Comparison of ENCODE assay signal across 8 mouse cellular contexts in genomic region chr9:121777484-121778065, GRCm38 (mm10). TPM values are rescaled to one million over a fixed set of nuclear protein-coding genes. Genes with fewer than 3 reads are reported as not detected.
A peak's percentile ranks its signal among the peaks of the same experiment; 100 is the strongest.
DNase-seq lines count a peak whose midpoint lies in the region; ATAC-seq and TF ChIP-seq lines count a peak whose summit lies in the region.

Gene Klhl40 (plus strand): TSS chr9:121777607.

- peak within 1 kb of the TSS; percentile 53 for H3K4me2 ChIP-seq in kidney, postnatal 0 days (ENCODE audit: low read length)
- H3K4me2 ChIP-seq in limb, embryonic 11.5 days (ENCODE audit: low read depth, severe bottlenecking), result peak within 1 kb of the TSS; percentile 50
- peak within 1 kb of the TSS; percentile 71 for H3K4me2 ChIP-seq in stomach, embryonic 15.5 days

- peak; percentile 31; the same call in 1 of the 2 replicates for ATAC-seq in kidney, postnatal 0 days (replicated peaks; ENCODE audit: low FRiP score, low read depth)
- 0 out of 2 replicates have a peak, but pooled peaks have one; percentile 18 for ATAC-seq in limb, embryonic 11.5 days (ENCODE audit: insufficient number of reproducible peaks, low FRiP score, low TSS enrichment, low read depth)
- peak; percentile 29 for ATAC-seq in stomach, embryonic 15.5 days (ENCODE audit: insufficient read depth, low FRiP score, low read depth)
- no peak for ATAC-seq in inflammation-experienced regulatory T-cells, adult 6 months

- peak within 1 kb of the TSS; percentile 24 for H3K4me3 ChIP-seq in kidney, postnatal 0 days (replicated peaks; ENCODE audit: low read depth, low read length)
- peak within 1 kb of the TSS; percentile 24 for H3K4me3 ChIP-seq in cortical plate, adult 2 months (ENCODE audit: insufficient read depth, low read length)
- H3K4me3 ChIP-seq in limb, embryonic 11.5 days (ENCODE audit: low read depth, low read length), result peak within 1 kb of the TSS; percentile 24; the same call in 1 of the 2 replicates
- H3K4me3 ChIP-seq in stomach, embryonic 15.5 days (replicated peaks), result peak within 1 kb of the TSS; percentile 36

- H3K4me1 ChIP-seq in kidney, postnatal 0 days (replicated peaks; ENCODE audit: insufficient read depth, low read length), result no peaks in the 10 kb centered on the region
- peaks cover 15% of the 10 kb centered on the region for H3K4me1 ChIP-seq in cortical plate, adult 2 months (ENCODE audit: control insufficient read depth, insufficient read depth, low read length)
- H3K4me1 ChIP-seq in limb, embryonic 11.5 days (ENCODE audit: control insufficient read depth, insufficient read depth, low read length), result peaks cover 5% of the 10 kb centered on the region; the same call in 1 of the 2 replicates
- peaks cover 12% of the 10 kb centered on the region for H3K4me1 ChIP-seq in stomach, embryonic 15.5 days

- 17% methylated on average over 30 of the region's 30 CpGs for WGBS in kidney, postnatal 0 days
- 18% methylated on average over 30 of the region's 30 CpGs for WGBS in limb, embryonic 11.5 days
- WGBS in stomach, embryonic 15.5 days, result 16% methylated on average over 30 of the region's 30 CpGs

- H3K9ac ChIP-seq in kidney, postnatal 0 days (ENCODE audit: low read depth, low read length), result no peak within 1 kb of the TSS
- no peak within 1 kb of the TSS for H3K9ac ChIP-seq in limb, embryonic 11.5 days (ENCODE audit: low read length)
- H3K9ac ChIP-seq in stomach, embryonic 15.5 days, result 0 out of 2 replicates have a peak within 1 kb of the TSS, but pooled peaks have one; percentile 1

- no peak for DNase-seq in kidney, postnatal 0 days (ENCODE audit: low spot score)
- no peak for DNase-seq in kidney, postnatal 25 days
- DNase-seq in heart, adult 8-10 months (ENCODE audit: low spot score), result no peak
- DNase-seq in limb, embryonic 11.5 days (ENCODE audit: low spot score), result no peak
- DNase-seq in testis, postnatal 10 days (ENCODE audit: low spot score), result no peak

- H3K9me3 ChIP-seq in kidney, postnatal 0 days (replicated peaks; ENCODE audit: low read length), result no peaks in the 10 kb centered on the region
- H3K9me3 ChIP-seq in limb, embryonic 11.5 days (ENCODE audit: control insufficient read depth, low read length), result no peaks in the 10 kb centered on the region
- no peaks in the 10 kb centered on the region for H3K9me3 ChIP-seq in stomach, embryonic 15.5 days

- H3K27me3 ChIP-seq in kidney, postnatal 0 days (ENCODE audit: insufficient read depth, low read length), result peaks cover 27% of the 10 kb centered on the region
- H3K27me3 ChIP-seq in limb, embryonic 11.5 days (ENCODE audit: control insufficient read depth, insufficient read depth, low read length), result peaks cover 31% of the 10 kb centered on the region
- H3K27me3 ChIP-seq in stomach, embryonic 15.5 days (replicated peaks), result peaks cover 39% of the 10 kb centered on the region

- no peaks in the 10 kb centered on the region for H3K36me3 ChIP-seq in kidney, postnatal 0 days (ENCODE audit: insufficient read depth, low read length)
- no peaks in the 10 kb centered on the region for H3K36me3 ChIP-seq in limb, embryonic 11.5 days (ENCODE audit: control insufficient read depth, insufficient read depth, low read length)
- no peaks in the 10 kb centered on the region for H3K36me3 ChIP-seq in stomach, embryonic 15.5 days

- H3K27ac ChIP-seq in kidney, postnatal 0 days, result no peak within 1 kb of the TSS
- peak within 1 kb of the TSS; percentile 14 for H3K27ac ChIP-seq in cortical plate, adult 2 months (ENCODE audit: insufficient read depth, low read length)
- no peak within 1 kb of the TSS for H3K27ac ChIP-seq in limb, embryonic 11.5 days (replicated peaks; ENCODE audit: low read depth, low read length)
- H3K27ac ChIP-seq in stomach, embryonic 15.5 days, result no peak within 1 kb of the TSS

- no peak for TF ChIP-seq POLR2A in cortical plate, adult 2 months (IDR thresholded peaks at IDR 0.05; ENCODE audit: extremely low read depth, insufficient read depth, low read length)

- TF ChIP-seq CTCF in kidney, postnatal 0 days (IDR thresholded peaks at IDR 0.05; ENCODE audit: low read depth), result no peak
- no peak for TF ChIP-seq CTCF in cortical plate, adult 2 months (IDR thresholded peaks at IDR 0.05; ENCODE audit: extremely low read depth, insufficient read depth, low read length)

RNA-seq across cellular contexts. Expression of gene Klhl40, which starts in this region (rescaled TPM):
- 0.13 TPM in 1 of 2 replicates, not detected in the other for polyA plus RNA-seq in kidney, postnatal 0 days (2015; fragmentation: Nextera tagmentation; extraction: Ambion mirVana)
- 6.6 and 8.7 TPM in 2 replicates for polyA plus RNA-seq in cortical plate, adult 2 months (2012; rRNA removed)
- total RNA-seq in heart, adult 8-10 months (2022), result 10 to 100 TPM; 17.9 to 23.6 (median 20.0) TPM
- polyA plus RNA-seq in limb, embryonic 11.5 days (2014; fragmentation: Nextera tagmentation; extraction: Ambion mirVana), result 1.3 and 1.7 TPM in 2 replicates
- 0.59 and 0.70 TPM in 2 replicates for polyA plus RNA-seq in stomach, embryonic 15.5 days (2015; fragmentation: Nextera tagmentation; extraction: Ambion mirVana)
- polyA plus RNA-seq in inflammation-experienced regulatory T-cells, adult 6 months (2017; shearing (Covaris generic)), result not detected

Comparison
In these comparisons a context has a peak if more than half of its experiments do, and no peak if none do; other contexts are left out.
1. Peak in ATAC-seq, H3K4me3 ChIP-seq and H3K4me2 ChIP-seq in kidney, postnatal 0 days; RNA of the gene not detected or under 1 TPM.
2. Peak in ATAC-seq, H3K4me3 ChIP-seq, H3K9ac ChIP-seq and H3K4me2 ChIP-seq in stomach, embryonic 15.5 days; RNA of the gene not detected or under 1 TPM.